Mouse (Mus musculus) adrenal gland, adult 10 weeks (tissue): ENCODE results near the gene Rnf26. TPM values are rescaled to one million over a fixed set of nuclear protein-coding genes. Genes with fewer than 3 reads are reported as not detected.

ENCODE experiments used
- polyA plus RNA-seq: library from polyadenylated mRNA; stranded (reverse); fragments of 350-450 nt; fragmentation: Illumina TruSeq; extraction: RNeasy Lipid Tissue Mini Kit (QIAGEN cat#74804); gene quantifications from one replicate; pipeline ENCODE4 v1.2.3, GENCODE M21; 2014; ENCODE audit warnings: low read depth, low replicate concordance

Rnf26 gene
- polyA plus RNA-seq: 2.0 TPM

GRCm38 (mm10) chr9:44113105-44113789 lies at the start of gene Rnf26, which contains the start of gene Gm49380:
Gene Rnf26, minus strand, starts transcription at chr9:44113517.
Gene Gm49380, minus strand, starts transcription at chr9:44113500.

GRCm38 (mm10) chr9:44134101-44134850 lies 21.0 kb upstream of the Rnf26 start, which contains the start of gene Mcam:
Gene Mcam, plus strand, starts transcription at chr9:44134469.

GRCm38 (mm10) chr9:44107110-44107509 lies 6.2 kb downstream of the Rnf26 start, which contains the start of gene C1qtnf5:
Gene C1qtnf5, plus strand, starts transcription at chr9:44107245.

GRCm38 (mm10) chr9:44101490-44101889 lies 11.8 kb downstream of the Rnf26 start, which contains the start of gene Mfrp:
Gene Mfrp, plus strand, starts transcription at chr9:44101729.

GRCm38 (mm10) chr9:44066785-44067225 lies 46.5 kb downstream of the Rnf26 start, which contains the start of gene Usp2:
Gene Usp2, plus strand, starts transcription at chr9:44067021.

Other genes starting within 250 kb of the Rnf26 start
- 3.5 TPM for gene Thy1, start 70.1 kb downstream of the Rnf26 start, polyA plus RNA-seq
- 7.9 TPM for gene Usp2, start 46.5 kb downstream of the Rnf26 start, polyA plus RNA-seq
- gene Mfrp, start 11.8 kb downstream of the Rnf26 start, polyA plus RNA-seq: not detected
- not detected for gene C1qtnf5, start 6.3 kb downstream of the Rnf26 start, polyA plus RNA-seq
- 0.87 TPM for gene Gm49380, start within 50 bp of the Rnf26 start, polyA plus RNA-seq
- gene Mcam, start 21.0 kb upstream of the Rnf26 start, polyA plus RNA-seq: 10.1 TPM
- 31.5 TPM for gene Cbl, start 120.5 kb upstream of the Rnf26 start, polyA plus RNA-seq
- gene Ccdc153, start 127.2 kb upstream of the Rnf26 start, polyA plus RNA-seq: not detected
- not detected for gene Pdzd3, start 138.0 kb upstream of the Rnf26 start, polyA plus RNA-seq
- 0.35 TPM for gene Nlrx1, start 155.1 kb upstream of the Rnf26 start, polyA plus RNA-seq
- gene Abcg4, start 175.1 kb upstream of the Rnf26 start, polyA plus RNA-seq: 1.7 TPM
- 17.7 TPM for gene Hinfp, start 192.2 kb upstream of the Rnf26 start, polyA plus RNA-seq
- 2.2 TPM for gene C2cd2l, start 206.8 kb upstream of the Rnf26 start, polyA plus RNA-seq
- gene Dpagt1, start 212.5 kb upstream of the Rnf26 start, polyA plus RNA-seq: 12.7 TPM
- 2.9 TPM for gene H2afx, start 221.2 kb upstream of the Rnf26 start, polyA plus RNA-seq
- gene Hmbs, start 230.7 kb upstream of the Rnf26 start, polyA plus RNA-seq: 50.5 TPM
- gene Vps11, start 248.2 kb upstream of the Rnf26 start, polyA plus RNA-seq: 25.8 TPM